Mouse (Mus musculus): ENCODE measurements at regions not wholly inside any gene's neighbourhood (a gene's known extent, or its start where the extent isn't known, plus 50 kb on each side); places are given as distances from the start of the nearest gene placed in this dataset.

DNA sequence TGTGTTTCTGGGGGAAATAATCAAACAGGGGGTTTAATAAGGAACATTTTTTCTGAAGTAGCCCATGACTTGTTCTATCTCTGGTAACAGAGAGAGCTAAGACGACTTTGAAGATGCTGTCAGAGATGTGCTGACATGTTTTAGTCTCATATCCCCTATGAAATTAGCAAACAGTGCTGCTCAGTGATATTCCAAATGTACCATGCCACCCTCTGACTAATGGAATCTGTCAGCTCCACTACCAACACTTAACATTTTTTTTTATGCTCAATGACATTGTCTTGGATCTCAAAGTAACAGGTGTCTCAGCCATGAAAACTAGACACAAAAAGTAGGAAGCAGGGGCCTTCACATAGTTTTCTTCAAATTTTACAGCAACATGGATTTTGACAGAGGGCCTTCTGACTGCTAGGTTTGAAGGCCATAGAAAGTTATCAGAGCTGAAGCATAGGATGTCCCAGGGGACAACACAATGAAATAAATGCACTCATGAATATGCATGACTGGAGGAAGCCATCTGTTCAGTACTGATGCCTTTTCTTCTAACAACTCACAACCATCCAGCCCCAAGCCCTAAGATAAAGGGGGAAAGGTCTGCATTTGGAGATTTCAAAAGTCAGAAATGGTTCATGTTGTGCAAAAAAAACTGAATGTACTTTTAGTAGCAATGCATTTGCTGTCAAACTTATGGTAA is 225.7 kb upstream of the Lrrn1 start:
- no peak for ATAC-seq (ENCODE audit: poor library complexity, severe bottlenecking)

DNA sequence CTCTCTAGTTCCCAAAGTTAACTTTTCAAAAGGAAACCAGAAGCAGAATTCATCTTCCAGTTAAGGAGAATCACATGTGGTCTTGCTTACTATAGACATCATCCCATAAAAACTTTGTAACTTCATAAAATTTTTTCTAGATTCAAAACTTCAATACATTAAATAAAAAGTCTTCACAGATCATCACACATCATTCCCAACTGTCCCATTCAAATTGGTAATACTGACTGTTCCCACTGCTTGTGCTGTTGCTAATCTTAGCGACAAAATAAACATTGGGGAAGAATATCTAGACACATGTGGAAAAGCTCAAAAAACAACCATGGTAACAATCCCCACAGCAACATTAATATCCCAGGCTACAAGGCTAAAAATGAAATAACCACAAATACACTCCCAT is 210.0 kb upstream of the Lrrn1 start:
- ATAC-seq (ENCODE audit: poor library complexity, severe bottlenecking) = no peak

DNA sequence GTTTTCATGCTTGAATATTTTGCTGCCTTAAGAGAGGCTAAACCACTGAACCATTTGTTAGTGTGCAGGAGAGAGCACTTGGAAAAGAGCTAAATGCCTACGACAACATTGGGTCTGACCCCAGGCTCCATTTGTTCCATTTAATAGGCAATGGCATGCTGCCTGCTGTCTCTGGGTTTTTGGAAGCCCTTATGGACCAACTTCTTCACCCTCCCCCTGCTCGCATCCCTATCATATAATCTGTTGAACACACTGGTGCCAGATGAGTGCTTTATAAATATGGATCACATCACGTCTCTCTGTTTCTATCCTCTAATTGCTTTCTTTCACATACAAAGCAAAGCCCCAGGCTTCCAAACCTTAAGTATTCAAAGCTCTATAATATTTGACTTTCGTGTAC is 179.1 kb upstream of the Lrrn1 start:
- no peak for ATAC-seq (ENCODE audit: poor library complexity, severe bottlenecking)

DNA sequence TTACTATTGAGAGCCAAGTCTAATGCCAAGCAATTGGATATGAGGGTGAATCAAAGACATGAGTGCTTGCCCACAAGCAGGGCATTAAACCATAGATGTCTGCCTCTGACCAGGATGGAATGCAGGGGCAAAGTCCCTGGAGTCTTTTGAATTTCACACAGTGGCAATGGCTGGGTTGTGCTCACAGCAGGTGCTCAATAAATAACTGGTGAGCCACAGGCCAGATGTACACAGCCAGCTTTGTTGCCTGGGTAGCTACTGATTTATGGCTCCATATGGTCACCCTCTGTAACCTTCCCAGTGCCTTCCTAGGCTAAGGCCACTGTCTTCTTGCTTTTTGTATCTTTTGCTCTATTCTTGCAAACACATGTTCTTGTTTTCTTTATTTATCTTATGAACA is 154.3 kb upstream of the Lrrn1 start:
- no peak for ATAC-seq (ENCODE audit: poor library complexity, severe bottlenecking)

DNA sequence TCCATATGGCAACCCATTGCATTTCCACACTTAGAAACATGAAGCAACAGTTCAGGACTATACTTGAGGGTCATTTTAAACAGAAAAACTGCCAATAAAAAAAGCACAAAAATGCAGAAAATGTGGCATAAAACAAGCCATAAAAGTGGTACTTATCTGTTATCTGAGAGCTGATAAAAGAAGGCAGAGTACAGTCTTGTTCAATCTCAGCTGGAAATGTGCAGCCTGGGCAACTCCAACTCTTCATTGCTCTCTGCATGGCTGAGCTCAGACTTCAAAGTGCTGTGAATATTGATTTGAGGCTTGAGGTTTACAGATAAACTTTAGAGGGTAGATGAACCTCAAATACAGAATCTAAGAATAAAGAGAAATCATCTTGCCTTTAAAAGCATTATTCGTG is 151.1 kb upstream of the Lrrn1 start:
- ATAC-seq (ENCODE audit: poor library complexity, severe bottlenecking) = no peak

DNA sequence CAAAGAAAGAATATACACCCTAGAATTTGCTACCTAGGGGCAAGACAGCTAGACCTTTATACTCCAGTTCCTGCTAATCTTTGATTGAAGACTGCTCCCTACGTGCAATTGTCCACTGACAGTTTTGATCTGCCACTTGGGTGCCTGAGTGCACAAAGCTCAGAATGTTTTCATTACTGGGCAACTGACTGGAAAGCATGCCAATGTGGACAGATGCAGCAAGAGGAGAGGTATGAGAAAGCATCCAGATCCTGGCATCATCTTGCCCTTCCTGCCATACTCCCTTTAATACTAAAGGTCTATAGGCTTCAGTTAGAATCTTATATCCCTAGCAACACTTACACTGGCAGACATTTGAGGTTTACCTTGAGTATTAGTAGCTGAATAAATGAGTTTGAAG is 148.9 kb upstream of the Lrrn1 start:
- ATAC-seq (ENCODE audit: poor library complexity, severe bottlenecking) = no peak

DNA sequence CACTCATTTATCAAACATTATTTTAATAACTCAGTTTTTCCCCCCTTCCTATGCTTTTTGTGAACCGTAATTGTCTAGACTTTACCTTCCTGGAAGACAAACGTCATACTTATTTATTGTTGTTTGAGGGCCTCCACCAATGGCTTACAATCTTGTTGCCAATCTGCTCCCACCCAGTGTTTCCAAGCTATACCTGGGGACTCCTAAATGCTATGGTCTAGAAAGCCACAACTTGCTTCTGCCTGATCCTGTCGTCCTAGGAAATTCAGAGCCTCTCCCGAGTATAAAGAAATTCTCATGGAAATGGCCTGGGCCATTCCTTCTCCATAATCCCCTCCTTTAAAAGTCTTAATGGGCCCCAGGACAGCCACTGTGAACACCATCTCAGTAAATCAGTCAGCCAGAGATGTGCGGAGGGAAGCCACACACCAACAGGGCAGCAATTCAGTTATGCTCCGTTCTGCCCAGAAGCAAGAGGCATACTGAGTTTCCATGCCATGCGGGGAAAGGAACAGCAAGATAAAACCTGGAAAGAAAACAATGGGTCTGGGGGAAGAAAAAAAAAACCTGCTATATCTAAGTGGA is 143.4 kb upstream of the Lrrn1 start:
- no peak for ATAC-seq (ENCODE audit: poor library complexity, severe bottlenecking)

DNA sequence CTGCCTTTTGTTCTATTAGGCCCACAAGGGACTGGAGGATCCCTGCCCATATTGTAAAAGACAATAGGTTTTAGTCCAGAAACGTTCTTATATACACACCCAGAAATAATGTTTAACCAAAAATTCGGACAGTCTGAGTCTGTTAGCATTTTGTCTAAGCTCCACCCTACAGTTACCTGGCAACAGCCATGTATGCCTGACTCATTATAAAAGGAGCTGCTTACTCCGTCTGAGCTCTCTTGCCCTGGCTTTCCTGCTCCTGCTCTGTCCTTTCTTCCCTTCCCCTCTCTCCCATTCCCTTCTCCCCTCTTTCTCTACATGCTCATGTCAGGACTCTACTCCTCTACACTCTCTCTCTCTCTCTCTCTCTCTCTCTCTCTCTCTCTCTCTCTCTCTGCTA is 139.7 kb upstream of the Lrrn1 start:
- no peak for ATAC-seq (ENCODE audit: poor library complexity, severe bottlenecking)

DNA sequence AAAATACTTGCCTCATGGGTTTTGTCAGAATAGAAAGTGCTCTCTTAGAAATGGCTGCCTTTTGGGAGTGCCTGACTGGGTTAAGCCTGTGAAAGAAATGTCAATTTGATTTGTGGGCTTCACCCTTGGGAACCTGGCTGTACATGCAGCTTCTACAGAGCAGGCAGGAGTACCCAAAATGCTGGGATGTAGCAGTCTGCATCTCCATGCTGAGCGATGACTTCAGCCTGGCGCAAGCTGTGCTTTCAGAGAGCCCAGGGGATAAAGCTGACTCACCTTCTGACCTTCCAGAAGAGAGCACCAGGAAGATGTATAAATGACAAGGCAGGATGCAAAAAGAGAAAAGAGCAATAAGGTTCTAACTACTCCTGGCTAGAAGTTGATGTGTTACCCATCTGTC is 135.0 kb upstream of the Lrrn1 start:
- ATAC-seq (ENCODE audit: poor library complexity, severe bottlenecking) = no peak

DNA sequence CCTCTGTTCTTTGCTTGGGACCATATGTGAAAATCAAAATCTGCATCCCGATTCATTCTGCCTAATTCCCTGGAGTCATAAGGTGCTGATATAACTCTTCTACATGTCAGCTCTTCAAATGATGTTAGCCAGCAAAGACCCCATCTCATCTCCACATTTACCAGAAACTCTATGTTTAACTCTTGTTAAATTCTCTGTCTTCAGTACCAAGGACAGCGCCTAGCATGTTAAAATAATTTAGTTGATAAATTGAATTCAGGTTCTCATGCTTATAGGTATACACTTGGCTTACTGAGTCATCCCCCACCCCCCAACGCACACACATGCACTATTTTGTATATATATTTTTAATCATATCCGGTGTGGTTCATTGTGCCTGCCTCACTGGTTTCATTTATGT is 113.8 kb upstream of the Lrrn1 start:
- ATAC-seq (ENCODE audit: poor library complexity, severe bottlenecking) = no peak

DNA sequence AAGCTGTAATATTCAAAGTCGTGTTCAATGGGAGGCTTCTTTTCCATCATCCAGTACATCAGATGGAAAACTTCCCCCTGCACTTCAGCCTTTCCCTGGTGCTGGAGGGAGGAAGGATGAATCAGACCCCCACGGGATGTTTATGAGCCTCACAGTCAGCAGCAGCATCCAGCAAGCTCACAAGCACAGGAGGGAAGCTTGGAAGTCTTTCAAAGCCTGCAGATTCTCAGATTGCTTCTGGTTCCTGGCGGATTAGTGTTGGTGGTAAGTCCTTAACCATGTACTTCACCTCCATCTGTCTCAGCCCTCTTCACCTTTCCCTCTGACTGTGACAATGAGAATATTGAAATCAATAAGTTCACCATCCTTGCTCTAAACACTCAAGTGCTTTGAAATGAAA is 107.5 kb upstream of the Lrrn1 start:
- ATAC-seq (ENCODE audit: poor library complexity, severe bottlenecking) = no peak

DNA sequence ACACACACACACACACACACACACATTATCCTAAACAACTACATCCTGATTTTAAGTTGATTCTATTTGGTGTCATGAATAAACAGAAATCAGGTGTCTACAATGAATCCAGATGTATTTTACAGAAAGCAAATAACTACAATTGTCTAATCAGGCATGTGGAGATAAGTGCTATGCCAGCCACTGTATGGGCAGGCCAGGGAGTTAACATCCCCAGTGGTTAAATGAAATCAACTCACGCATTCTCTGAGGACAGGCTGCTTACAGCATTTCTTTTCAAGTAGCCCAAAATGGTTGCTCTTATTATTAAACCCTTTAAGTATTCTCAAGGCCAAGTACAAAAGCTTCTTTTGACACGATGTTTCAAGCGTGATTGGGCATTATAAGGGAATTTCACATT is 103.0 kb upstream of the Lrrn1 start:
- ATAC-seq (ENCODE audit: poor library complexity, severe bottlenecking) = no peak

DNA sequence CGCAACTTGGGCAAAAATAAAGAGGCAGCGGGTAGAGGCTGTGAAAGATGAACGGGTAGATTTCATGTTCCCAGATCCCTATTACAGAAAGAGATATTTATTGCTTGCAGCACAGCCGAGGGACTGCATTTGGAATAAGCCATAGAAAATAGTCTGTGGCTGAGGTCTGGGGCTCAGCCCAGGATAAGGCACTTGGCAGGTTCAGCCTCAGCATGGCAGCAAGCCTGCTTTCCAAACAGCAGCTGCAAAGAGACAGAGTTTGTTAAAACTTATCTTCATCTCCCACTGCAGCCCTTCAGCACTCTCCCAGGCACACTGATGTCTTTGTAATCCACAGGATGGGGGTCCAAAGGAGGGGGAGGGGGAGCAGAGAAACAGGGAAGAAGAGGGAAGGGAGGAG is 98.5 kb upstream of the Lrrn1 start:
- no peak for ATAC-seq (ENCODE audit: poor library complexity, severe bottlenecking)

DNA sequence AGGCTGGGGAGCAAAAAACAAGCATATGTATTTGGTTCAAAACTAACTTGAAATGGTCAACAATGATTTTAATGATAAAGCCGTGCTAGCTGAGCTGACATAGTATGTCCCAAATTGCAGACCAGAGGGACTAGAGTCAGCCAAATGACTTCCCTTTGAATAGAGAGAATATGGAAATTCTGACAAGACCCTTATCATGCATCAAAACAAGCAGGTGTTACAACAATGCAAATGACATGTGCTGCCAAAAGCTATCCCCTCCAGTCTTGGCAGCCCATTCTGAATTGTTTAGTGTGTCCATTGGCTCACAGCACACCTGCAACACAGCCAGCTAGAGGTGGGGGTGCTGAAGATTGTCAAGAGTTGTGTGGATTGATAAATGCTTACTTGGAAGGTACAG is 87.5 kb upstream of the Lrrn1 start:
- ATAC-seq (ENCODE audit: poor library complexity, severe bottlenecking) = no peak

DNA sequence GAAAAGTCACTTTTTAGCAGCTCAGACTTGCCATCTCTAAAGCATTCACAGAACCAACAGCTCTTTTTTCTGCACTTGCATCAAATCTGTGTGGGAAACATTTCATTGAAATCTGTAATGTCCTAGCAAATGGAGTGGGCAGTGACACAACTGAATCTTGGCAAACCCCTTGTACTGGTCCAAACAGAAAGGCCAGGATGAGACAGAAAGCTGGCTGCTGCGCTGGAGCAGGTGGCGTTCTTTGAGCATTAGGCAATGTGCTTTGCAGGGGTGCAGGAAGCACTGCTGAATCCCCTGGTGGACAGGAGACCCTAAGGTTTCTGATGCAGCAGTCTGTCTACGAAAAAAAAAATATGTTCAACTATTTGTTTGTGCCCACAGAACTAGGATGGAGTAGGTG is 85.2 kb upstream of the Lrrn1 start:
- ATAC-seq (ENCODE audit: poor library complexity, severe bottlenecking) = no peak

DNA sequence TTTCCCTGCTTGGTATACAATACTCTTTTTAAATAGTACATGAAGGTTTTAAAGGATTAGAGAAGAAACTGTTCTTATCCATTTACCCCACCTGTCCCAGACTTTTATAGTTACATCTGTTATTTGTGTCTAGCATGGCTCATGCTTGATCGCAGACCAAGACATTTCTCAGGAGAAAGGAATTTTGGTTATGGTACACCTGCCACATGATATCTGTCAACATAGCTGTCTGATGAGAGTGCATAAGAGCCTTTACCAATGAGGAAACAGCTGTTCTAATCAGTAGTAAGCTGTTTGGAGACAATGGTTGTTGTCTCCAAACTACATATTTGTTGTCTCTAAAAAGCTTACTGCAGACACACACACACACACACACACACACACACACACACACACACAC is 70.3 kb upstream of the Lrrn1 start:
- no peak for ATAC-seq (ENCODE audit: poor library complexity, severe bottlenecking)

DNA sequence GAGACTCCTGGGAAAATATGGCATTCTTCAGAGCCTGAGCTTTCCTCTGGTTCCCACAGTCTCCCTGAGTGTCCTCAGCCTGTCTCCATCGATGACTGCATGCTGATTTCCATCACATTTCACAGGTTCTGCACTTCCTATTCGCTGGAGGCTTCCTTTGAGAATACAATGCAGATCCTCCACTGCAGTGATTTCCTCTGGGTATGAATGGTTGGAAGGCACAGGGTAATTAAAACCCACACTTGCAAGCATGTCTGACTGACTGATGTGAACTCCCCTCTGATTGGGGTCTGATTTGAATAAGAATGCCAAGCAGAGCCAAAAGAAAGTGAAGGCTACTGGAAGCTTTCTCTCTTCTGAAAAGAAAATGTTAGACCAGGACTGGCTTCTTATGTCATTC is 67.1 kb upstream of the Lrrn1 start:
- no peak for ATAC-seq (ENCODE audit: poor library complexity, severe bottlenecking)

DNA sequence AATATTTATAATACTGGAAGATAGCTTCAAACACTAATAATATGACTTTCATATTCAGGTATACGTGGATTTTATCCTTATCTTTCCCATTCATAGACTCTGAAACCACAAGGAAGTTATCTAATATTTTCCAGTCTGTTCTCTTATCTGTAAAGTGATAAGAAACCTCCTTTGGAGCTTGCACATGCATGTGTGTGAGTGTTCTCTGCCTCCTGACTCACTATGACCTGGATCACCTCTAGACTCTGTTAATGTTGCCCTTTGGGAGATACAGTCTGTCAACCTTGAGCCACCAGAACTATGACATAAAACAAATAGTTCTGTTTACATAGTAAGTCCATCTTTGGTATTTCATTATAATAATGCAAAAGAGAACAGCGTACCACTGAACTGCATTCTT is 56.2 kb upstream of the Lrrn1 start:
- no peak for ATAC-seq (ENCODE audit: poor library complexity, severe bottlenecking)

DNA sequence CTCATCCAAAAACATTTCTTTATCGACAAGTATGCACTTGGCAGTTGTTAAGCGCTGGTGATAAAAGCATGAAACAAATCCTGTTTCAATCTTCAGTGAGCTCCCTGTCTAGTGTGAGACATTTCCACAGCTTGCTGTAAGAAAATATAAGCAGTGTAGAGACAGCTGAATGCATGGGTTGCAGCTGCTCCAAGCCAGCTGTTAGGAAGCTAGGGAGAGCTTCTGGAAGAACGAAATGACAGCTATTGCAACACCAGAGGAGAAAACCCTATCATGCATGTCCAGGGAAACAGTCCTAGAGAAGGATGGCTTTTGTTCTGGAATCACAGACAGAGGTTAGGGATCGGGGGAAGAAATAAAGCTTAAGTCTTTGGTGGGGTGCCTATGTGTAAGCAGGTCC is 55.4 kb upstream of the Lrrn1 start:
- no peak for ATAC-seq (ENCODE audit: poor library complexity, severe bottlenecking)
